Mouse (Mus musculus): ENCODE measurements around the gene Zc3hav1.
A peak's percentile ranks its signal among the peaks of the same experiment; 100 is the strongest.
"Not testable (repeated sequence)": the region's sequence is repeated elsewhere in the genome, so short reads cannot be mapped to it uniquely, and the experiment has no call there.

The Zc3hav1 gene

DNA sequence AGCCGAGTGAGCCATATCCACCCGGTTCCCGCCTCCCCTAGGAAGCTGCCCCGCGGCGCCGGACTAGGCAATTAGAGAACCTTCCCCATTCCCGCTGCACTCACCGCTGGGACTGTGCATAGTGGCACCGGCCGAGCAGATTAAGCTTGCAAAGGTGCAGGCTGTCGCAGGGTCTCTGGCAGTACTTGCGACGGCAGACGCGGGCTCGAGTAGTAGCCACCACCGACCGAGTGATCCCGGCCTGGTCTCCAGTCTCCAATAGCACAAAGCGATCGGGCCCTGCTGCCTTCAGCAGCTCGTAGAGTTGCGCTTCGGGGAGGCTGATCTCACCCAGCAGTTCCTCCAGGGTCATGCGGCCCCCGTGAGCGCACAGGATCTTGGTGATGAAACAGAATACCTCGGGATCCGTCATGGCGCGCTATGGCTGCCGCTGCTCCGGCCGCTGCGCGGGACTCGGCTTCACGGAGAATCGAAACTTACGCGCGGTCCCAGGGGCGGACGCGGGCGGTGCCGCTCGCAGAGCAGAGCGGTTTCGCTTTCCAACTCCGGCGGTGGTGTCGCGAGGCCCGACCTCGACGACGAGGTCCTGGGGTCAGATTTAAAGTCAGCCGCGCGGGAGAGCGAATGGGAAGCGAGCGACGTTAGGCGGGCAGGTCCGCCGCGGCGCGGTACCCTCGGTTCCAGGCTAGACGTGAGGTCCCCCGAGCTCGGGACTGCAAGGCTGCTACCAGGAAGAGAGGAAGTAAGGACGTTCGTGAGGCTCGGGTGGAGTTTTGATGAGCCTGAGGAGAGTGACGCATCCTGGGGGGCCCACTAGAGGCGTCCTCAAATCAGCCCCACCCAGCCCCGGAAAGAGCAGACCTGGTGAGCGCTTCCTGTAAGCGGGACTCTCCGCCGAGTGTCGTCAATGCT is at the start of gene Zc3hav1:
Zc3hav1 (minus strand) TSS at position 793 of the 912 bp plus-strand sequence.
- peak; percentile 81 for DNase-seq

DNA sequence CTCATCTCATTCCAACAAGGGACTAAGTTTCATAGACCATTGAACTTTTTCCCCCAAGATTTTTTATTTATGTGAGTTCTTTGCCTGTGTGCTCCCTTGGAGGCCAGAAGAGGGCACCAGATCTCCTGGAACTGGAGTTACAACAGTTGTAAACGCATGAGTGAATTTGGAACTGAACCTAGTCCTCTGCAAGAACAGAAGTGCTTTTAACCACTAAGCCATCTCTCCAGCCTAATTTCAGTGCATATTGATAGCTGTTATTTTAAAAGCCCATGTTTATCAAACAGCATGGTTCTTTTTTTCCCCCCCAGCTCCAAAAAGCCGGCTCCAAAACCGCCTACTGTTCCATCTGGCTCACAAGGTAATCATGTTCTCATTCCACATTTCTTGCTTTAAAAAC is 35.3 kb upstream of the Zc3hav1 start:
- DNase-seq = peak; percentile 27

DNA sequence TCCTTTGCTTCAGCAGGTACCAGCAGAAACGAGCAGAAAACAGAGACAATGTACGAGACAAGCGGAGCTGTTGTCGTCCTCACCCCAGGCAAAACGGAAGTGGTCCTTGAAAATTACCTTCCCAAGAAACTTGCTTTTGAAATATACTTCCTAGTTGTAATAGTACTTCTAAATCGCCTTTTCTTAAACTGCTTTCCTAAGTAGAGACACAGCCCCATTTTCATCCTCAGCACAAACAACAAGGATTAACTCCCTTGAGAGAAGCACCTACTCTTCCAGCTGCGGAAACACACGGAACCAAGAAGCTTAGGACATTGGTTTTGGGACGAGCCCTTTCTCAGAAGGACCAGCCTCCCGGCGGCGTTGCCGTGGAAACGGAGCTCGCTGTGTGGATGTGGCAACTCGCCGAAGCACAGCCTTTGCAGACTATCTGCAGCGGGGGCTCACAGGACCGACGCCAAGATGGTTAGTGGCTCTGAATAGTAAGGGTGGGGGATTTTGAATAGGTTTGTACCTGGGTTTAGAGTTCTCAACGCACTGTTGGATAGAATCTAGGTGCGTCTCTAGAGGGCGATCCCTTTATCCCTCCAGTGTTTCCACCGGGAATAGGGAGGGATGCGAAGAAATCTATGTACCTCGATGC is 26.8 kb upstream of the Zc3hav1 start, which contains the start of gene Ttc26:
Ttc26 (plus strand) TSS at position 341 of the 643 bp plus-strand sequence.
- peak; percentile 90 for DNase-seq

DNA sequence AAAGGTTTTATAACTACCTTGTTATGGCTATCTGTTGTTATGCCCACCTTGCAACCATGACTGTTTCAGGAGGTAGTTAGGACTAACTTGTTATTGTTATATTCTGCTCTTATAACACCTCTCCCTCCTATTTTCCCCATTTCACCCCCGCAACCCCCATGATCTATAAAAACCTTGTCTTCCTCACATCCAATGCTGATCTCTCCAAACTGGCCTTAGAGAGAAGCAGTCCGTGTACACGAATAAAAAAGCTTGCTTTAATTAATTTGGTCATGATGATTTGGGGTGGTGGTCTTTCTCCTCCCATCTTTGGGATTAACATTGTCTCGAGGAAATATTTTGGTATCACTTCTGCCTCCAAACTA is 26.3 kb upstream of the Zc3hav1 start:
- peak; percentile 5 for DNase-seq

DNA sequence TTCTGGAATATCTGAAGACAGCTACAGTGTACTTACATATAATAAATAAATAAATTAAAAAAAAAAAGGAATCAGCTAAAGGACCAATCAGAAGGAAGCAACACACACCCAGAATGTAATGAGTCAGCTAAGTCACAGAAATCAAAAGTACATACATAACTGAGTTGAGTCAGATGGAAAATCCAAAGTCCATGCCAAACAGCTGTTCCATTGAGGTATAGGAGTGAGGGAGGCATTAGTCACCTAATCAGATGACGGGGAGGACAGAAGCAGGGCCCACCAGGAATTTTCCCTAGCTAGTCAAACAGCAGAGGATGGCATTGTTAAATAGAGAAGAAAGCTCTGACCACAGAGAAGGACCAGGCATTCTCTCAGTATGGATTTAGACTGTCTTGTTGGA is 19.9 kb upstream of the Zc3hav1 start:
- no peak for DNase-seq

DNA sequence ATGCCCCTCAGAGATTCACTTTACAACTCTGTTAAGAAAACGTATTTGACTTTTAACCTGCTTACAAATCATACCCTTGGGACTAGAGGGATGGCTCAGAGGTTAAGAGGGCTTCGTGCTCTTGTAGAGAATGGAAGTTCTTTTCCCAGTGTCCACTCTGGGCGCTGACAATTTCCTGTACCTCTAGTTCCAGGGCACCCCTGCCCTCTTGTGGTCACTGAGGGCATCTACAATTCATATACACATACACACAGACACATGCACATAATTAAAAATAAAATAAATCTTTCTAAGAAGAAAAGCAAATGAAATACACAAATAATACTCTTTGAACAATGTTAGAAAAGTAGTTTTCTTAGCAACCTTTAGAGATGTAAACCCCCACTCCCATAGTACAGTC is 15.5 kb upstream of the Zc3hav1 start:
- no peak for DNase-seq

DNA sequence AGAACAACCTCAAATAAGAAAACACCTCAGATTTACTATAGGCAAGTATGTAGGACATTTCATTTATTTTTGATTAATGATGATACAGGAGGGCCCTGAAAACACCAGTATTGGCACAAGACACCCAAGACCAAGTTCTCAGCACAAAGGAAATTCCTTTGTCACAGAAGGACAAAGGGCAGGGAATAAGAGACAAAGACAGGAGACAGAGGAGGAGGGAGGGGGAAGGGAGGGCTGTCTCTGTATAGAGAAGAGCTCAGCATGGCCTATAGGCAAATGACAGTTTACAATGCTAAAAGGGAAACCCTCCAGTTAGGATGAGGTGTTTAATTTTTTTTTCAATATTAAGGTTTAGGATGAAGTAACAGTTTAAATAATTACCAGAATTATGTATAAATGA is 9.7 kb upstream of the Zc3hav1 start:
- DNase-seq = no peak

DNA sequence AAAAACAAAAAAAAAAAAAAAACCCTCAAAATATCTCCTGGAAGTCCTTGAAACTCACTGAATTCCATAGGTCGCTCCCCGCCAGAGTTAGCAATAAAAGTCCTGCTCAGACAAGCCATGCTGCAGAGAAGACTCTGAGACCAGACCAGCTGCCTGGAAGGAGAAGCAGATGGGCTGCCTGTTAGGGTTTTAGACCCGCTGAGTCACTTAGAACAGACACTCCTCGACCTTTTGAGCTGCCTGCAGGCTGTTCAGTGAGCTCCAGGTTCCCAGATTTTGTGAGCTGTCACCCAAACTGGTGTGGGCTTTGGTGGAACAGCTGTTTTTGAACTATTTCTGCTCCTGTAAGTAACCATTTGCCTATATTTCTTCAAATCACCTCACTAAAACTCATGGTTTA is 9.0 kb upstream of the Zc3hav1 start:
- no peak for DNase-seq

DNA sequence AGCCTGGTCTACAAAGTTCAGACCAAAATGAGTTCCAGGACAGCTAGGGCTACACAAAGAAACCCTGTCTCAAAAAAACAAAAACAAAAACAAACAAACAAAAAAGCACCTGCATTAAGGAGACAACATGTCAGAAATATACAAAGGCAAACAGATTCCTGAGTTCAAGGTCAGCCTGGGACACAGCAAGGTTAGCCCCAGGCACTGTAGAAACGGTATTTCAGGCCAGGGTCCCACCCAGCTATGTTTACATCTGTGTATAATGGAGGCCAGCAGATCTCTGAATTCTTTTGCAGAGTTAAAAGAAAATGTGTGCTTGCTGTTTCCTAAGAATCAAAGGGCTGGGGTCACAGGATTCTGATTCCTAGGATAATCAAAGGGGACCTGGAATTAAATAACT is 7.5 kb upstream of the Zc3hav1 start:
- DNase-seq = no peak

DNA sequence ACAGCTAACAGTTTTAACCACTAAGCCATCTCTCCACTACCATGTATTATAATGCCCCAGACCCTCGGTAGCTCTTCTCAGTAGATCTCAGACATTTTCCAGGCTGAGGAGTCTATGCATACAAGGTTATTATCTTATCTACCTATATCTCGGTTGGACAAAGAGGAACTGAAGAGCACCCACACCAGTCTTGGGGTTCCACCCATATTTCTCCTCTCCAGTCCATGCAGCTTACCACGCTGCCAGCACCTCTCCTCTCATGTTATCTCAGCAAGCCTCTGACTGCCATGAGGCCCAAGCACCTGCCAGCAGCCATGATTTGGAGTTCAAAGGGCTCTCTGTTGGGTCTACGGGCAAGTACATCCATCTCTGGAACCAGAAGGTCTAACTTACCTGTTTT is 6.7 kb upstream of the Zc3hav1 start:
- DNase-seq = no peak

DNA sequence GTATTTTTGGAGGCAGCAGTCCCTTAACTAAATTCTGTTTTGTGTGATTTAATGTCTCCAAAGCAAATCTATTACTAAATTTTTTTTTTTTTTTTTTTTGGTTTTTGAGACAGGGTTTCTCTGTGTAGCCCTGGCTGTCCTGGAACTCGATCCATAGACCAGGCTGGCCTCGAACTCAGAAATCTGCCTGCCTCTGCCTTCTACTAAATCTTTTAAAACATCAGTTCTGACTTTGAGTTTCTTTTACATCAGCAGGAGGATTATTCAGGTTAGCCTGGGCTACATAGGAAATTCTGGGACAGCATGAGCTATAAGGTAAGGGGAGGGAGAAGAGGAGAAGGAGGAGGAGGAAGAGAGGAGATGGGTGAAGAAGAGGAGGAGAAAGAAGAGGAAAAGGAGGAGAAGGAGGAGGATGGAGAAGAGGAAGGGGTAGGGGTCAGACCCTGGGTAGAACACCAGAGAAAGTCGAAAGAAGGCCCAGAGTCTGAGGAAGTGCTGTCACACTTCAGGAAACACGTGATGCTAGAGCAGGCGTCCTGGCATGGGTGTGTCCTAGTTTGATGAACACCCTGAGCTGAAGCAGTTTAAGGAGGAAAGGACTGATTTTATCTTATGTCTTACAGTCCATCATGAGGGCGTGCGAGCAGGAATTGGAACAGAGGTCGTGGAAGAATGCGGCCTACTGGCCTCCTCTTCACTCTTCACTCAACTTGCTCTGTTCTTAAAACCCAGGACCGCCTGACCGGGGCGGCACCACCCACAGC is 5.5 kb upstream of the Zc3hav1 start:
- no peak for DNase-seq

DNA sequence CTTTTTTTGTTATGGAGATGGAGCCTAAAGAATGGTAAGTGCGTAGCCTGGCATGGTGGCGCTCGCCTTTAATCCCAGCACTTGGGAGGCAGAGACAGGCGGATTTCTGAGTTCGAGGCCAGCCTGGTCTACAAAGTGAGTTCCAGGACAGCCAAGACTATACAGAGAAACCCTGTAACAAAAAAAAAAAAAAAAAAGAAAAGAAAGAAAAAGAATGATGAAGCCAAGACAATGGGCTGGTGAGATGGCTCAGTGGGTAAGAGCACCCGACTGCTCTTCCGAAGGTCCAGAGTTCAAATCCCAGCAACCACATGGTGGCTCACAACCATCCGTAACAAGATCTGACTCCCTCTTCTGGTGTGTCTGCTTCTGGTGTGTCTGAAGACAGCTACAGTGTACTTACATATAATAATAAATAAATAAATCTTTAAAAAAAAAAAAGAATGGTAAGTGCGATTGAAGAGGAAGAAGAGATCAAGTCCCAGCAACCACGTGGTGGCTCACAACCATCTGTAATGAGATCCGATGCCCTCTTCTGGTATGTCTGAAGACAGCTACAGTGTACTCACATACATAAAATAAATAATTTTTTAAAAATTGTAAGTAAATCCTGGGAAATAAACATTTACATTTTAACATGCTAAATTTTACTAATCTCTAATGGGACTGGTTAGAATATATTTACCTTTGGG is 4.8 kb upstream of the Zc3hav1 start:
- not testable (repeated sequence) for DNase-seq

DNA sequence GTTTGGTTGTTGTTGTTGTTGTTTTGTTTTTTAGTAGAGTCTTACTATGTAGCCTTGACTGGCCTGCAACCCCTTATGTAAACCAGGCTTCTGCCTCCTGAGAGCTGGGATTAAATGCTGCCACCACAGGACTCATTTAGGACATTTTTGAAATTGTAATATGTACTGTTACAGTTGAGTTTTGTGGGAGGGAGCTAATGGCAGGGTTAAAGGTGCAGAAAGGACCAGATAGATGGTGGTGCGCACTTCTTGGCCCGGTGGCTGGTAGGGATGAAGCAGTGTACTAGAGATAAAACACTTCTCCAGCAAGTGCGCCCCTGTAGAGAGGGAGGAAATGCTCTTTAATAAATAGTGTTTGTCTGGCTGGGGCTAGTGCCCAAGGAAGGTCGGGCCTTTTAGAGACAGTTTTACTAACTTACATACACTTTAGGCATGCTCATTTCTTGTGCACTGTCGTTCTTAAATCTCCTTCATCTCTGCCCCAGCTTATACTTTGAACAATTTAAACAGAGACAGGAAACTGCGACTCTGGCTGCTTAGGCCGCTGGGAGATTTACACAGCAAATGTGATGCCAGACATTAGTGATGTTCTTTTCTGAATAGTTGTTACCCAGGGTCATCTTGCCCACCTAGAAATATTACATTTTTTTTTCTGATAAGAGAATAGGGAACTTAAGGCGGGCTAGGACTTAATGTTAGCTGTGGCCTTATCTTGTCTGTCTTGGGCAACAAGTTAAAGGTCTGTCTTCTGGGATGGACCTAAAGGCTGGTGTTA is 4.0 kb upstream of the Zc3hav1 start:
- no peak for DNase-seq

DNA sequence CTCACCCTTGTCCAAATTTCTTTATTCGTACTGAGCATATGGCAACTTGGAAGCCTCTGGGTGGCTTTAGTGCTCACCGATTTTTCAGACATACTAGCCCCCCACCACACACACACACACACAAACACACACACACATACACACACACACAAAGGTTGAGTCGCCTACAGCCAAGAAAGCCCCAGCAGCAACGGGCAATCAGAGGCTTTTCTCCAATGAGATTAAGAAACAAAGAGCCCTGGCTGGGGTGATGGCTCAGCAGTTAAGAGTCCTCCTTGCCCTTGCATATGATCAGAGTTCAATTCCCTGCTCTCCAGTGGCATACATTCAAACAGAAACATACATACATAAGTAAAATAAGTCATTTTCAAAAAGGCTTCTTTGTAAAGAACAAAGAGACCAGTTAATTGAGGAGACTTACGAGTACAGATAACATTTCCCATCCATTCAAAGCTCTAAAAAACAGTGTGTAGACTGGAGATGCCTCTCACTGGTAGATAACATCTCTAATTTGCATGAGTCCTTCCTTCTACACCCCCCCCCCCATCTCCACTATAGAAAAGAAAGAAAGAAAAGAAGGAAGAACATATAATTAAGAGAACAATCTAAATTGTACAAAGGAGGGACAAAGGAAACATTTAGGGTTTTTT is 3.3 kb upstream of the Zc3hav1 start:
- DNase-seq = no peak

DNA sequence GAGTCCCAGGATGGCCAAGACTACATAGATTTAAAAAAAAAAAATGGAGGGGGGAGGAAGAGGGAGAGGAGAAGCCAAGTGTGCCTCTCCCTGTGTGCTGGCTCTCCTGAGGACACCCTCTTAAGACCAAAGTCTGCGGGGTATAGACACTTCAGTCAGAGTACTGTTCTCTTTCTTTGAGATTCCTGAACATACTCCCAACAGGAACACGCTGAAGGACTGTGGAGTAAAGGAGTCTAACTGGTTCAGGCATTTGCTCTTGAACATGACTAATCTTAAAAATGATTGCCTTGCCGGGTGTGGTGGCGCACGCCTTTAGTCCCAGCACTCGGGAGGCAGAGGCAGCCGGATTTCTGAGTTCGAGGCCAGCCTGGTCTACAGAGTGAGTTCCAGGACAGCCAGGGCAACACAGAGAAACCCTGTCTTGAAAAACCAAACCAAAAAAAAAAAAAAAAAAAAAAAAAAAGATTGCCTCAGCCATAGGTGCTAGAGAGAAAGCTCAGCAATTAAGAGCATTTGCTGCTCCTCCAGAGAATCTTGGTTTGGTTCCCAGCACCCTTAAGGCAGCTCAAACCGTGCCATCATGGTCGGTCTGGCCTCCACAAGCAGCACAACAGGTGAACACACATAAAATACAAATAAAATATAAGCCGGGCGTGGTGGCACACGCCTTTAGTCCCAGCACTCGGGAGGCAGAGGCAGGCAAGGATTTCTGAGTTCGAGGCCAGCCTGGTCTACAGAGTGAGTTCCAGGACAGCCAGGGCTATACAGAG is 2.4 kb upstream of the Zc3hav1 start:
- not testable (repeated sequence) for DNase-seq

DNA sequence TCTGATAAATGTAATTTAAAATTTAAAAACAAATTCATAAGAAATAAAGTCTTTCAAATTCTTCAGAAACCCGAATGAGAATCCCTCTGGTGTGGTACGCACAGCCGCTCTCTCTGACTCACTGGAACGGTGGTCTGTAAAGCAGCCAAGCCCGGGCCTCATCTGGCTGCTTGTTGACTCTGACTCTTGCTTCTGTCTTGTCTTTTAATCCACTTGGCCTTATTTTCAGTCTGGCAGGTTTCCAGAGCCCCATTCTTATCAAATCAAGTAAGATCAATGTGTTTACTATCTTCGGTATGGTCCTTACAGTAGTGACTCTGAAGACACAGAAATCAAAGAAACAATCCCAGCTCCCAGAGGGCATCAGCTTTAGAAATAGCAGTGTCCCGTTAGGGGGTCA is 1.5 kb upstream of the Zc3hav1 start:
- no peak for DNase-seq

DNA sequence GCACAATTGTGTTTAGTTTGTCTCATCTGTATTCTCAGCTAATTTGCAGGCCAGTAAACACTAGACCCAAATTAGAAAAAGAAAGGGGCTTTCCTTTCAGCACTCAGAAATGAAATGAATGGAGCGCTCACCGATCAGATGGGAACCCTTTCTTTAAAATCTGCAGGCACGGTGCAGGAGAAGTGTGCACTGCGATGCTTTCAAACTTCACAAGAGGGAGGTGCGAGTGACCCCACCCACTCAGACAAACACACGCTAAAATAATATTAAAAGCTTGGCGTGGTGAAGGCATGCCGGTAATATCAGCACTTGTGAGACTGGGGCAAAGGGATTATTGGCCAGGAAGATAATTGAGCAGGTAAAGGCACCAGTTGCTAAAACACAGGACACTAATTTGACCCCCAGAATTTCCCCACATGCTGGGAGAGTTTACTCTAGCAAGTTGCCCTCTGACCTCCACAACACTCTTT is 986 bp upstream of the Zc3hav1 start:
- no peak for DNase-seq

DNA sequence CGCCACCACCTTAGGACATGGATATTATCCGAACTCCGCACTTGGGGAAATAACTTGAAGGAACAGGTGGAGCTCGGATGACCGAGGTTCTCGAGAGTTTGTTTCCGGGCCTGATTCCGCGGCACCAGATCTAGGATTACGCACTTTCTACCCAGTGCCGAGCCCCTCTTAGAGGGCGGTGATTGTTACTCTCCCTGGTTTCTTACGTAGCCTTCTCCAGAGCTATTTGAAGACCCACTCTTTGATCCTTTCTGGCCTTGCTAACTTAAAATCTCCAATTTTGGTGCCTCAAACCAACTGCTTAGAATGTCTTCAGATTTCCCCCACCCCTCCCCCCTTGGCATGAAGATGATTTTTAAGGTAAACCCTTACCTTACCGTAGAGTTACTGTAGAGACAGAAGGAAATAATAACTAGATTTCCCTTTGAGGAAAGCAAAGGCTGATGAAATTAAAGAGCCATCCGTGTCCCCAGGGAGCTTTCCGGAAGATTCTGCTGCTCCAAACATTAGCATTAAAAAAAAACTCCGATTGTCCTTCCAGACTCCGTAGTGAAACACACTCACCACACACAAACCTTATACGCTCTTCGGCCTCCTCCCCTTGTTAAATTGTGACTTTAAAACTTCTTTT is 435 bp upstream of the Zc3hav1 start:
- no peak for DNase-seq

DNA sequence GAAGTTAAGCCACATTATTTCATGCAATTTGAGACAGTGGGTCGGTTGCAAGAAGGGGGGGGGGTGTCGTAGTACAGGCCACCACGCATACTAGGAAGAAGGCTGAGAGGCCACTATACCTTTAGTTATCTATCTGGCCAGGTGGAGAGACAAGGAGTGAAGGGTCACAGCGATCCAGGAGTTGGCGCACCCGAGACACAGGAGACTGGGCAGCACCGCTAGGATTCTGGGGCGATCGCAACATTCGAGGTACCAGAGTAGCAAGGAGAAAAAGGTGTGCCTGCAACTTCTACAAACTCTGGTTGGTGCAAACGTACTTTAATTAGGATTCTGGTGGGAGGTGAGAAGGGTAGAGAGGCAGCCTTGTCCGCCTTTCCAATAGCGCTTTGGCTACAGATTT is 1.2 kb downstream of the Zc3hav1 start:
- DNase-seq = no peak

DNA sequence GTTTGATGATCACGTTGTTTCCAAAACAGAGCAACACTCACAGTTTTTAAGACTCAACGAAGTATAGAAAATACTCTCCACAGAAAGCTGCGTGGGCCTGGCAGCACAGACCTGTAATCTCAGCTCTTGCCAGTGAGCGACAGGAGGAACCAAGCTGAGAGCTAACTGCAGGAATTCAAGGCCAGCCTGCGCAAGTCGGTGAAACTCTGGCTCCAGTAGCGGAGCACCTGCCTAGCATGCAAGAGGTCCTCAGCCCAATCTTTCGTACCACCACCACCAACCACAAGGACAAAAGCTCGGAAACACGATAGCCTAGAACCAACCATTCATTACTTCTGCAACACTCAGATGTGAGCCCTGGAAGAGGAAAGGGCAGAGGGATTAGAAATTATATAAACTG is 2.0 kb downstream of the Zc3hav1 start:
- no peak for DNase-seq

Measured in kidney, postnatal 14 days (tissue).